Mouse (Mus musculus): ENCODE measurements around the gene Arhgdia.

Gene Arhgdia

GRCm38 (mm10) chr11:120528903-120529302 is 52.5 kb downstream of the Arhgdia start:
- DNase-seq (ENCODE audit: low read depth in 2 of 2, low spot score in 2 of 2), result no peak
